Mouse (Mus musculus) megakaryocyte, embryonic 14.5 days (primary cell): ENCODE measurements around the gene Cacna2d4.

Experiments
- FLI1 ChIP-seq: IDR thresholded peaks from 2 replicates; pipeline ENCODE4 v1.6.1; 2012; ENCODE audit warnings: low read length, inconsistent platforms, mixed read lengths
- GATA1 ChIP-seq: IDR thresholded peaks from 3 replicates; pipeline ENCODE4 v1.6.1; 2012; ENCODE audit warnings: mixed read lengths, low read length, inconsistent platforms, borderline replicate concordance

GRCm38 (mm10) chr6:119358020-119358571, 121.8 kb downstream of the Cacna2d4 start:
- TF ChIP-seq GATA1 (no peak), FLI1 (no peak)
